Mouse (Mus musculus) forebrain, embryonic 13.5 days (tissue): ENCODE measurements around the gene Olfr1396. TPM values are rescaled to one million over a fixed set of nuclear protein-coding genes. Genes with fewer than 3 reads are reported as not detected.

Experiments
- ATAC-seq: fragments of 200-750 bp; cut with Nextera tagmentation; 2 replicates; pipeline ENCODE4 v1.8.0; 2017
- H3K27ac ChIP-seq: fragments of 300-500 bp; sonication (generic); 2 replicates; pipeline ENCODE4 v1.5.1; 2015; ENCODE audit warnings: inconsistent platforms, mild to moderate bottlenecking, moderate library complexity
- H3K27me3 ChIP-seq: fragments of 300-500 bp; sonication (generic); 2 replicates; pipeline ENCODE4 v1.6.1; 2015; ENCODE audit warnings: mild to moderate bottlenecking, inconsistent platforms
- H3K36me3 ChIP-seq: fragments of 300-500 bp; sonication (generic); 2 replicates; pipeline ENCODE4 v1.6.1; 2015; ENCODE audit warnings: mild to moderate bottlenecking, inconsistent platforms; ENCODE audit not compliant: poor library complexity, severe bottlenecking
- H3K4me1 ChIP-seq: fragments of 300-500 bp; sonication (generic); 2 replicates; pipeline ENCODE4 v1.6.1; 2015; ENCODE audit warnings: inconsistent platforms
- H3K4me2 ChIP-seq: fragments of 300-500 bp; sonication (generic); 2 replicates; pipeline ENCODE4 v1.6.1; 2015; ENCODE audit warnings: inconsistent platforms, mild to moderate bottlenecking, moderate library complexity
- H3K4me3 ChIP-seq: fragments of 300-500 bp; sonication (generic); 2 replicates; pipeline ENCODE4 v1.5.1; 2015; ENCODE audit warnings: mild to moderate bottlenecking, inconsistent platforms
- H3K9ac ChIP-seq: fragments of 300-500 bp; sonication (generic); 2 replicates; pipeline ENCODE4 v1.6.1; 2015; ENCODE audit warnings: mild to moderate bottlenecking, inconsistent platforms
- H3K9me3 ChIP-seq: fragments of 300-500 bp; sonication (generic); replicated peaks from 2 replicates; pipeline ENCODE4 v1.6.1; 2016; ENCODE audit warnings: inconsistent platforms
- WGBS: fragments of 180-500 bp; shearing (Covaris S2); methylation state at CpG from one replicate; pipeline ENCODE4 v1.1.7; 2015; 5-methylcytosine and 5-hydroxymethylcytosine counted together
- polyA plus RNA-seq: library from polyadenylated mRNA; unstranded; fragments of >200 nt; fragmentation: Nextera tagmentation; extraction: Ambion mirVana; gene quantifications from 2 replicates; pipeline ENCODE4 v1.2.1, GENCODE M21; 2015

Olfr1396 gene
- polyA plus RNA-seq, 1 experiment from 2014 or later: not detected

GRCm38 (mm10) chr11:49088990-49089652, 25.6 kb downstream of the Olfr1396 start:
- no peak for ATAC-seq
- Histone ChIP-seq H3K27ac (no peak overlapping the region), H3K4me2 (no peak overlapping the region), H3K9me3 (no peaks in the 10 kb centered on the region), H3K4me1 (peaks cover 5% of the 10 kb centered on the region; the same call in 1 of the 2 replicates), H3K36me3 (no peaks in the 10 kb centered on the region), H3K9ac (no peak overlapping the region), H3K27me3 (no peaks in the 10 kb centered on the region), H3K4me3 (no peak overlapping the region)
- 89% methylated on average over 5 of the region's 5 CpGs for WGBS

- Histone ChIP-seq H3K27me3 (no peaks in the 10 kb centered on the region), H3K27ac (no peak overlapping the region), H3K9ac (no peak overlapping the region), H3K4me3 (no peak overlapping the region), H3K36me3 (no peaks in the 10 kb centered on the region), H3K4me2 (0 out of 2 replicates have a peak overlapping the region, but pooled peaks have one; percentile 22), H3K9me3 (no peaks in the 10 kb centered on the region), H3K4me1 (peaks cover 5% of the 10 kb centered on the region; the same call in 1 of the 2 replicates)
- ATAC-seq: no peak
- 47% methylated on average over 22 of the region's 22 CpGs for WGBS
Measured at GRCm38 (mm10) chr11:49087830-49088616, 26.7 kb downstream of the Olfr1396 start.

GRCm38 (mm10) chr11:49086858-49087361, 27.8 kb downstream of the Olfr1396 start:
- H3K36me3 ChIP-seq: no peaks in the 10 kb centered on the region
- H3K4me1 ChIP-seq: peaks cover 5% of the 10 kb centered on the region; the same call in 1 of the 2 replicates
- no peaks in the 10 kb centered on the region for H3K27me3 ChIP-seq
- no peaks in the 10 kb centered on the region for H3K9me3 ChIP-seq
- H3K4me3 ChIP-seq: no peak overlapping the region
- no peak overlapping the region for H3K9ac ChIP-seq
- H3K4me2 ChIP-seq: no peak overlapping the region
- 92% methylated on average over 6 of the region's 6 CpGs for WGBS
- H3K27ac ChIP-seq: no peak overlapping the region
- no peak for ATAC-seq

- no peaks in the 10 kb centered on the region for H3K9me3 ChIP-seq
- WGBS: 53% methylated on average over 3 of the region's 3 CpGs
- no peaks in the 10 kb centered on the region for H3K27me3 ChIP-seq
Measured at GRCm38 (mm10) chr11:49084875-49085274, 29.8 kb downstream of the Olfr1396 start.

DNA sequence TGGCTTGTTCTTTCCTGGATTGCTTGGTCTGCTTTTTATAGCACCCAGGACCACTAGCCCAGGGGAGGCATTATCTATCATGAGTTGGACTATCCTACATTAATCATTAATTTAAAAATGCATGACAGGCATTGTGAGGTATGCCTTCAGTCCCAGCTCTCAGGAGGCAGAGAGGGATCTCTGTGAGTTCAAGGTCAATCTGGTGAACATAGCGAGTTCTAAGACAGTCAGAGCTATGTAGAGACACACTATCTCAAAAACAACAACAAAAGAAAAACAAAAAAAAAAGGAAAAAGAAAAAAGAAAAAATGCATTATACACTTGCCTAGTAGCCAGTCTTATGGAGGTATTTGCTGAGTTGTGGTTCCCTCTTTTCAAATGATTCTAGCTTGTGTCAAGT, 30.3 kb downstream of the Olfr1396 start:
- no peaks in the 10 kb centered on the region for H3K9me3 ChIP-seq
- H3K27ac ChIP-seq: no peak overlapping the region
- ATAC-seq: no peak
- 82% methylated on average over 1 of the region's 1 CpGs for WGBS
- no peak overlapping the region for H3K4me3 ChIP-seq
- peaks cover 5% of the 10 kb centered on the region; the same call in 1 of the 2 replicates for H3K4me1 ChIP-seq
- H3K9ac ChIP-seq: no peak overlapping the region
- no peaks in the 10 kb centered on the region for H3K27me3 ChIP-seq
- H3K4me2 ChIP-seq: no peak overlapping the region
- H3K36me3 ChIP-seq: no peaks in the 10 kb centered on the region

More at GRCm38 (mm10) chr11:49084875-49085274, 29.8 kb downstream of the Olfr1396 start:
- Histone ChIP-seq H3K9ac (no peak overlapping the region), H3K4me3 (no peak overlapping the region), H3K36me3 (no peaks in the 10 kb centered on the region), H3K27ac (no peak overlapping the region), H3K4me2 (no peak overlapping the region), H3K4me1 (peaks cover 5% of the 10 kb centered on the region; the same call in 1 of the 2 replicates)
- ATAC-seq: no peak

DNA sequence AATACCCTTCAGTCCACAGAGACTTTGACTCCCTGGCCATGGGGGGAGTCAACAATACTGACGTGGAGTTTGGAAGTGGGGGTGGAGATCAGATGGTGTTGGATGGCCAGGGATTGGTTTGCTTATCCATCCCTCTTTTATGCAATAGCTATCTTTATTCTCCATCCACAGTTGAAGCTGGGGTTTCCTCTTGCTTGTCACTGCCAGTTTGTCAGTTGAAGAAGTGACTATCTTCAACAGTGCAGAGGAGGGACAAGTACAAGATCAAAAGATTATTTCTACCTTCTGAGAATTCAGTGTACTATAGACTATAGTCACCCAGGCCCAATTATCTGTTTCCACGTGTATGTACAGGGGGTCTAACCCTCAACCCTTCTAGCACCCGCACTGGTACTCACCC, 30.9 kb downstream of the Olfr1396 start:
- Histone ChIP-seq H3K4me1 (peaks cover 5% of the 10 kb centered on the region; the same call in 1 of the 2 replicates), H3K36me3 (no peaks in the 10 kb centered on the region), H3K9ac (no peak overlapping the region), H3K27me3 (no peaks in the 10 kb centered on the region), H3K4me3 (no peak overlapping the region), H3K9me3 (no peaks in the 10 kb centered on the region), H3K27ac (no peak overlapping the region), H3K4me2 (no peak overlapping the region)
- 82% methylated on average over 3 of the region's 3 CpGs for whole genome bisulfite sequencing
- no peak for ATAC-seq

- WGBS: 88% methylated on average over 1 of the region's 1 CpGs
- no peaks in the 10 kb centered on the region for H3K27me3 ChIP-seq
Measured at GRCm38 (mm10) chr11:49083146-49083545, 31.5 kb downstream of the Olfr1396 start.

DNA sequence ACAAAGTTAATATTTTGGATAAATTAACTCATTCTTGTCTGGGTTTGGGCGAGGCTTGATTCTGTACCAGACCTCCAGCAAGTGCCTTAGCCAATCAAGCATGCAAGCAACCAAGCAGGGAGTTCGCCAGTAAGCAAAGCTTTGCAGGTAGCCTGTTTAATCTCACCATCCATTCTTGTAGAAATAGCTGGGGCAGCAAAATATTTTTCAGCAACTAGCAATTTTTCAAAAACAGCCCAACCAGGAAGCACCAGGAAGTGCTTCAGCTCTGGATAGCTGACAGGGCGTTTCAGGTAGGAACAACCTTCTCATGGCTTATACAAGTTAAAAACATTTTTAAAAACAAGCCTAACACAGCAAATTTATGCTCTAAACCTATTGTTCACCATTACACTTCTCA, 32.8 kb downstream of the Olfr1396 start:
- 83% methylated on average over 3 of the region's 3 CpGs for WGBS
- Histone ChIP-seq H3K36me3 (no peaks in the 10 kb centered on the region), H3K9ac (no peak overlapping the region), H3K4me3 (no peak overlapping the region), H3K9me3 (no peaks in the 10 kb centered on the region), H3K4me1 (no peaks in the 10 kb centered on the region), H3K27ac (no peak overlapping the region), H3K27me3 (no peaks in the 10 kb centered on the region), H3K4me2 (no peak overlapping the region)
- ATAC-seq: no peak

More at GRCm38 (mm10) chr11:49083146-49083545, 31.5 kb downstream of the Olfr1396 start:
- no peaks in the 10 kb centered on the region for H3K36me3 ChIP-seq
- ATAC-seq: no peak
- no peak overlapping the region for H3K4me2 ChIP-seq
- no peaks in the 10 kb centered on the region for H3K9me3 ChIP-seq
- H3K4me1 ChIP-seq: peaks cover 2% of the 10 kb centered on the region; the same call in 1 of the 2 replicates
- no peak overlapping the region for H3K27ac ChIP-seq
- H3K4me3 ChIP-seq: no peak overlapping the region
- H3K9ac ChIP-seq: no peak overlapping the region

DNA sequence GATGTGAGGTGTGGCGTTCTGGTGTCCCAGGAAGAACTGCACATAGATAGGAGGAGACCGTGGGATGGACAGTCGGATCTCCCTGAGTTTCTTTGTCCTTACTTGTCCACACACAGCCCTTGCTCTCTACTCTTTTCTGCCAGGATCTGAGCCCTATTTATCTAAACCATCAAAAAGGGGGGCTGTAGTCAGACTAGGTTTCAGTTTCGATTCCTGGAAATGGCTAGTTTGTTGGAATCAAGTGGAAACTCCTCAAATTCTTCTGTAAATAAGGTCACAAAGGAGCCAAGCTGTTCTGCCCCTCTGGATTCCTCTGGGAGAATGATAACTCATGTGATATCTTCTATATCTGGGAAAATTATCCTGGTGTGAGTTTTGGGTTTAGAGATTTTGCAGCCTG, 33.3 kb downstream of the Olfr1396 start:
- WGBS: 85% methylated on average over 4 of the region's 4 CpGs
- H3K27me3 ChIP-seq: no peaks in the 10 kb centered on the region
- no peak overlapping the region for H3K9ac ChIP-seq
- no peak overlapping the region for H3K27ac ChIP-seq
- H3K9me3 ChIP-seq: no peaks in the 10 kb centered on the region
- H3K36me3 ChIP-seq: no peaks in the 10 kb centered on the region
- ATAC-seq: no peak
- no peak overlapping the region for H3K4me2 ChIP-seq
- H3K4me1 ChIP-seq: no peaks in the 10 kb centered on the region
- no peak overlapping the region for H3K4me3 ChIP-seq

DNA sequence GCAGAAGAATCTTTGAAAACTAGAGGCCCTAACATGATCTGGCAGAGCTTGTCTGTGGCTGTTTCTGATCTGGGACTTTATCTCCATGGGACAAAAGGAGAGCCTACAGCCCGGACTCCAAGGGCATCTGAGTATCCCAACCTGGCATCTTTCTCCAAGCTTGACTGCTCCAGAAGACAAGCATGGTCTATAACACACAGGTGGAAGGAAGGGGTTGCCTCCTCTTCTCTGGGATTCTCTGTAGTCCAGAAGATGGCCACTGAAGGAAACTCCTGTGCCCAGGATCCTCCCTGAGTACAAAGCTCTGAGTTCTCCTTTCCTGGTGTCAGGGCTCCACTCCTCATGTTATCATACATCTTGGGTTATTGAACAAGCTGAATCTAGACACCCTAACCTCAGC, 34.0 kb downstream of the Olfr1396 start:
- ATAC-seq: no peak
- 65% methylated on average over 1 of the region's 1 CpGs for WGBS
- H3K27me3 ChIP-seq: no peaks in the 10 kb centered on the region
- H3K4me1 ChIP-seq: no peaks in the 10 kb centered on the region
- H3K36me3 ChIP-seq: no peaks in the 10 kb centered on the region
- H3K4me2 ChIP-seq: no peak overlapping the region
- H3K9me3 ChIP-seq: no peaks in the 10 kb centered on the region
- H3K27ac ChIP-seq: no peak overlapping the region
- H3K9ac ChIP-seq: no peak overlapping the region
- no peak overlapping the region for H3K4me3 ChIP-seq

GRCm38 (mm10) chr11:49078719-49079118, 36.0 kb downstream of the Olfr1396 start:
- H3K27me3 ChIP-seq: no peaks in the 10 kb centered on the region
- H3K9me3 ChIP-seq: no peaks in the 10 kb centered on the region
- no peak overlapping the region for H3K27ac ChIP-seq
- H3K4me3 ChIP-seq: no peak overlapping the region
- H3K9ac ChIP-seq: no peak overlapping the region
- no peak for ATAC-seq
- no peaks in the 10 kb centered on the region for H3K36me3 ChIP-seq
- H3K4me2 ChIP-seq: no peak overlapping the region
- WGBS: 93% methylated on average over 3 of the region's 3 CpGs
- H3K4me1 ChIP-seq: no peaks in the 10 kb centered on the region

GRCm38 (mm10) chr11:49077012-49077411, 37.7 kb downstream of the Olfr1396 start:
- Histone ChIP-seq H3K9me3 (no peaks in the 10 kb centered on the region), H3K4me3 (no peak overlapping the region), H3K4me1 (no peaks in the 10 kb centered on the region), H3K9ac (no peak overlapping the region), H3K36me3 (no peaks in the 10 kb centered on the region), H3K4me2 (no peak overlapping the region), H3K27ac (no peak overlapping the region), H3K27me3 (no peaks in the 10 kb centered on the region)
- ATAC-seq: no peak
- 93% methylated on average over 1 of the region's 1 CpGs for WGBS
